ENCODE assay signal across 24 mouse cellular contexts in genomic region chr5:87614364-87615127, GRCm38 (mm10). TPM values are rescaled to one million over a fixed set of nuclear protein-coding genes. Genes with fewer than 3 reads are reported as not detected.
"Had no signal": no experiment of that assay in that cellular context is flagged by ENCODE, and none has a peak within 500 bp of the region (broad histone marks: within the 10 kb centered on the region; RNA-seq: fewer than 3 reads in every experiment).

No protein-coding gene starts in this region.

- H3K27ac ChIP-seq: left cerebral cortex, adult 2 months; limb, embryonic 12.5 days; limb, embryonic 15.5 days; liver, embryonic 14.5 days; macrophage; midbrain, embryonic 12.5 days; midbrain, embryonic 15.5 days; neural tube, embryonic 12.5 days; neural tube, embryonic 15.5 days had no signal

- DNase-seq: layer of hippocampus, postnatal 36 days; left cerebral cortex, postnatal 4 days; liver, postnatal 0 days; lung, embryonic 14.5 days; right cerebral cortex, adult 18-20 months; right cerebral cortex, postnatal 14 days; right cerebral cortex, postnatal 4 days; thymus, adult 2 months; thymus, postnatal 14 days; thymus, postnatal 4 days had no signal

- H3K36me3 ChIP-seq: limb, embryonic 12.5 days; limb, embryonic 15.5 days; midbrain, embryonic 12.5 days; midbrain, embryonic 15.5 days; neural tube, embryonic 12.5 days; neural tube, embryonic 15.5 days had no signal

- H3K9me3 ChIP-seq: limb, embryonic 12.5 days; limb, embryonic 15.5 days; midbrain, embryonic 12.5 days; midbrain, embryonic 15.5 days; neural tube, embryonic 12.5 days; neural tube, embryonic 15.5 days had no signal

- H3K9ac ChIP-seq: limb, embryonic 12.5 days; limb, embryonic 15.5 days; liver, embryonic 14.5 days; liver, postnatal 0 days; lung, embryonic 14.5 days; midbrain, embryonic 12.5 days; midbrain, embryonic 15.5 days; neural tube, embryonic 12.5 days; neural tube, embryonic 15.5 days had no signal

- ATAC-seq: liver, postnatal 0 days; lung, postnatal 0 days; midbrain, embryonic 15.5 days had no signal

- H3K27me3 ChIP-seq: limb, embryonic 12.5 days; limb, embryonic 15.5 days; midbrain, embryonic 12.5 days; midbrain, embryonic 15.5 days; neural tube, embryonic 12.5 days; neural tube, embryonic 15.5 days had no signal

- H3K4me3 ChIP-seq: left cerebral cortex, adult 2 months; limb, embryonic 12.5 days; limb, embryonic 15.5 days; midbrain, embryonic 12.5 days; midbrain, embryonic 15.5 days; neural tube, embryonic 12.5 days; neural tube, embryonic 15.5 days had no signal

- H3K4me2 ChIP-seq: limb, embryonic 12.5 days; limb, embryonic 15.5 days; liver, embryonic 11.5 days; lung, embryonic 14.5 days; midbrain, embryonic 12.5 days; midbrain, embryonic 15.5 days; neural tube, embryonic 12.5 days; neural tube, embryonic 15.5 days had no signal

- H3K4me1 ChIP-seq: limb, embryonic 12.5 days; limb, embryonic 15.5 days; midbrain, embryonic 12.5 days; midbrain, embryonic 15.5 days; neural tube, embryonic 12.5 days; neural tube, embryonic 15.5 days had no signal

RNA-seq across cellular contexts. Expression of gene Sult1e1, which starts 23.2 kb away (rescaled TPM):
- polyA plus RNA-seq: intestine, embryonic 14.5 days; limb, embryonic 12.5 days; limb, embryonic 15.5 days; liver, embryonic 11.5 days; liver, embryonic 14.5 days; lung, embryonic 14.5 days; lung, postnatal 0 days; macrophage; midbrain, embryonic 12.5 days; midbrain, embryonic 15.5 days; neural tube, embryonic 12.5 days; neural tube, embryonic 15.5 days; thymus, adult 2 months had no signal

RNA-seq across cellular contexts. Expression of gene Sult1d1, which starts 45.7 kb away (rescaled TPM):
- polyA plus RNA-seq: limb, embryonic 12.5 days; limb, embryonic 15.5 days; lung, embryonic 14.5 days; macrophage; midbrain, embryonic 12.5 days; midbrain, embryonic 15.5 days; neural tube, embryonic 12.5 days; neural tube, embryonic 15.5 days; testis, adult 2 months had no signal

RNA-seq across cellular contexts. Expression of gene Csn1s1, which starts 51.5 kb away (rescaled TPM):
- polyA plus RNA-seq: intestine, embryonic 14.5 days; limb, embryonic 12.5 days; limb, embryonic 15.5 days; liver, embryonic 11.5 days; liver, embryonic 14.5 days; liver, postnatal 0 days; lung, embryonic 14.5 days; macrophage; midbrain, embryonic 12.5 days; midbrain, embryonic 15.5 days; neural tube, embryonic 12.5 days; neural tube, embryonic 15.5 days; stomach, embryonic 16.5 days; testis, adult 2 months had no signal
